In the genomic region with DNA sequence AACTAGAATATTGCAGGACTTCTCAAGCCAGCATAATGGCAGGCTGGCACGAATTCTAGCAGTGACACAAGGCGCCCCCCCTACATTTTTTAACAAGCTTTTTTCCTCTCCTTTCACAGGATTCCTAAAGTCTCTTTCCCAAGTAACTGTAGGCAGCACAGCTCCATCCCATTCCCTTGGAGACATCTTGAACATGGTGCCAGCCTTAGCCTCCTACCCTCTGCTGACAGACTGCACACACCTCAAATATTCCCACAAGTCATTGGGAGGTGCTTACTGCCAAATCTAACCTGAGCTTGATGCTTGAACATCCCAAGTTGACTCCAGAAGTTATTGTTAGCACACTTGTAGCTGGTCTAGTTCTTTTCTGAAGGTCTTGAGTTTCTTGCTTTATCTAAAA, we compare ENCODE assay signal across 14 mouse cellular contexts. TPM values are rescaled to one million over a fixed set of nuclear protein-coding genes. Genes with fewer than 3 reads are reported as not detected.
DNase-seq lines count a peak whose midpoint lies in the region; ATAC-seq and TF ChIP-seq lines count a peak whose summit lies in the region.
"Had no signal": no experiment of that assay in that cellular context is flagged by ENCODE, and none has a peak within 500 bp of the region (broad histone marks: within the 10 kb centered on the region; RNA-seq: fewer than 3 reads in every experiment).

No protein-coding gene starts in this region.

- peaks cover 62% of the 10 kb centered on the region for H3K36me3 ChIP-seq in hindbrain, embryonic 14.5 days (replicated peaks; ENCODE audit: control insufficient read depth, insufficient read depth)
- peaks cover 42% of the 10 kb centered on the region for H3K36me3 ChIP-seq in hindbrain, embryonic 13.5 days
- peaks cover 40% of the 10 kb centered on the region for H3K36me3 ChIP-seq in C2C12 (ENCODE audit: control insufficient read depth, insufficient read depth)
- peaks cover 35% of the 10 kb centered on the region for H3K36me3 ChIP-seq in G1E (replicated peaks)
- H3K36me3 ChIP-seq in liver, embryonic 13.5 days, result peaks cover 39% of the 10 kb centered on the region
- peaks cover 14% of the 10 kb centered on the region for H3K36me3 ChIP-seq in intestine, embryonic 15.5 days
- H3K36me3 ChIP-seq in hindbrain, embryonic 10.5 days, result peaks cover 59% of the 10 kb centered on the region

- peaks cover 47% of the 10 kb centered on the region for H3K79me2 ChIP-seq in C2C12 (ENCODE audit: control insufficient read depth, insufficient read depth)

- no peak overlapping the region for H3K4me2 ChIP-seq in hindbrain, embryonic 14.5 days (replicated peaks)
- H3K4me2 ChIP-seq in hindbrain, embryonic 13.5 days, result no peak overlapping the region
- peak overlapping the region; percentile 79 for H3K4me2 ChIP-seq in liver, embryonic 13.5 days
- no peak overlapping the region for H3K4me2 ChIP-seq in intestine, embryonic 15.5 days (replicated peaks)
- H3K4me2 ChIP-seq: neural tube, embryonic 15.5 days had no signal

- no peaks in the 10 kb centered on the region for H3K27me3 ChIP-seq in hindbrain, embryonic 14.5 days (ENCODE audit: control insufficient read depth, insufficient read depth, low read length)
- no peaks in the 10 kb centered on the region for H3K27me3 ChIP-seq in hindbrain, embryonic 13.5 days
- H3K27me3 ChIP-seq in C2C12 (ENCODE audit: control insufficient read depth, insufficient read depth, insufficient read length), result no peaks in the 10 kb centered on the region
- H3K27me3 ChIP-seq in G1E (ENCODE audit: insufficient read depth, low read length), result no peaks in the 10 kb centered on the region
- no peaks in the 10 kb centered on the region for H3K27me3 ChIP-seq in liver, embryonic 13.5 days
- no peaks in the 10 kb centered on the region for H3K27me3 ChIP-seq in intestine, embryonic 15.5 days (replicated peaks)
- no peaks in the 10 kb centered on the region for H3K27me3 ChIP-seq in hindbrain, embryonic 10.5 days (ENCODE audit: insufficient read depth, poor library complexity, severe bottlenecking)
- H3K27me3 ChIP-seq: embryonic facial prominence, embryonic 12.5 days; neural tube, embryonic 15.5 days had no signal

- 49% methylated on average over 2 of the region's 2 CpGs for WGBS in hindbrain, embryonic 14.5 days
- WGBS in hindbrain, embryonic 13.5 days, result 41% methylated on average over 2 of the region's 2 CpGs
- 37% methylated on average over 2 of the region's 2 CpGs for WGBS in liver, embryonic 13.5 days (ENCODE audit: insufficient replicate concordance)
- 50% methylated on average over 2 of the region's 2 CpGs for WGBS in intestine, embryonic 15.5 days
- 50% methylated on average over 2 of the region's 2 CpGs for WGBS in hindbrain, embryonic 10.5 days

- no peaks in the 10 kb centered on the region for H3K9me3 ChIP-seq in hindbrain, embryonic 14.5 days (ENCODE audit: control insufficient read depth, low read length)
- no peaks in the 10 kb centered on the region for H3K9me3 ChIP-seq in hindbrain, embryonic 13.5 days
- H3K9me3 ChIP-seq in G1E (replicated peaks), result no peaks in the 10 kb centered on the region
- no peaks in the 10 kb centered on the region for H3K9me3 ChIP-seq in liver, embryonic 13.5 days (replicated peaks)
- H3K9me3 ChIP-seq in intestine, embryonic 15.5 days, result no peaks in the 10 kb centered on the region
- H3K9me3 ChIP-seq in hindbrain, embryonic 10.5 days, result no peaks in the 10 kb centered on the region
- H3K9me3 ChIP-seq: embryonic facial prominence, embryonic 12.5 days; neural tube, embryonic 15.5 days had no signal

- no peak overlapping the region for H3K27ac ChIP-seq in hindbrain, embryonic 14.5 days
- no peak overlapping the region for H3K27ac ChIP-seq in hindbrain, embryonic 13.5 days
- H3K27ac ChIP-seq in liver, embryonic 13.5 days, result peak overlapping the region; percentile 88
- no peak overlapping the region for H3K27ac ChIP-seq in intestine, embryonic 15.5 days
- no peak overlapping the region for H3K27ac ChIP-seq in hindbrain, embryonic 10.5 days
- H3K27ac ChIP-seq: embryonic facial prominence, embryonic 12.5 days; macrophage; neural tube, embryonic 15.5 days had no signal

- peak overlapping the region; percentile 24 for H3K9ac ChIP-seq in hindbrain, embryonic 14.5 days
- H3K9ac ChIP-seq in hindbrain, embryonic 13.5 days, result no peak overlapping the region
- H3K9ac ChIP-seq in liver, embryonic 13.5 days, result peak overlapping the region; percentile 96
- H3K9ac ChIP-seq in intestine, embryonic 15.5 days, result no peak overlapping the region
- H3K9ac ChIP-seq: embryonic facial prominence, embryonic 12.5 days; neural tube, embryonic 15.5 days had no signal

- no peak for TF ChIP-seq CTCF in C2C12 (IDR thresholded peaks at IDR 0.05; ENCODE audit: control insufficient read depth, insufficient read depth, insufficient read length)
- no peak for TF ChIP-seq CTCF in G1E (IDR thresholded peaks at IDR 0.05; ENCODE audit: low read depth, low read length)

- no peak for ATAC-seq in hindbrain, embryonic 14.5 days (ENCODE audit: low FRiP score)
- ATAC-seq in hindbrain, embryonic 13.5 days (ENCODE audit: low FRiP score), result no peak
- ATAC-seq in G1E (ENCODE audit: extremely low read depth, insufficient number of reproducible peaks, low FRiP score, poor library complexity, severe bottlenecking), result no peak
- ATAC-seq in liver, embryonic 13.5 days (ENCODE audit: low read depth), result no peak
- ATAC-seq in intestine, embryonic 15.5 days, result no peak

- no peak overlapping the region for H3K4me3 ChIP-seq in hindbrain, embryonic 14.5 days (replicated peaks; ENCODE audit: low read length)
- H3K4me3 ChIP-seq in hindbrain, embryonic 13.5 days, result no peak overlapping the region
- H3K4me3 ChIP-seq in C2C12 (ENCODE audit: insufficient read depth, poor library complexity, severe bottlenecking) (peak overlapping the region; percentile 89), G1E (ENCODE audit: low read depth, low read length) (peak overlapping the region; percentile 47; the same call in 1 of the 2 replicates)
- peak overlapping the region; percentile 96 for H3K4me3 ChIP-seq in liver, embryonic 13.5 days (replicated peaks)
- H3K4me3 ChIP-seq in intestine, embryonic 15.5 days (replicated peaks), result no peak overlapping the region
- no peak overlapping the region for H3K4me3 ChIP-seq in hindbrain, embryonic 10.5 days
- H3K4me3 ChIP-seq: embryonic facial prominence, embryonic 12.5 days; neural tube, embryonic 15.5 days had no signal

- H3K79me3 ChIP-seq in C2C12 (ENCODE audit: low read depth), result peaks cover 30% of the 10 kb centered on the region

- H3ac ChIP-seq in C2C12 (ENCODE audit: control insufficient read depth, insufficient read length, low read depth), result peak overlapping the region; percentile 65

- no peak for DNase-seq in hindbrain, embryonic 14.5 days (ENCODE audit: low spot score)
- no peak for DNase-seq in G1E (ENCODE audit: low spot score)
- DNase-seq in liver, embryonic 13.5 days, result no peak
- no peak for DNase-seq in hindbrain, embryonic 10.5 days (ENCODE audit: low spot score)
- DNase-seq: adrenal gland, adult 2 months; cerebellum, postnatal 10 days; heart, postnatal 10 days; kidney, postnatal 14 days had no signal

- peaks cover 17% of the 10 kb centered on the region for H3K4me1 ChIP-seq in hindbrain, embryonic 14.5 days (replicated peaks; ENCODE audit: control insufficient read depth, insufficient read depth, low read length)
- peaks cover 32% of the 10 kb centered on the region for H3K4me1 ChIP-seq in hindbrain, embryonic 13.5 days (replicated peaks)
- peaks cover 36% of the 10 kb centered on the region for H3K4me1 ChIP-seq in G1E (ENCODE audit: insufficient read depth, low read depth, low read length)
- peaks cover 73% of the 10 kb centered on the region for H3K4me1 ChIP-seq in liver, embryonic 13.5 days (replicated peaks)
- H3K4me1 ChIP-seq in intestine, embryonic 15.5 days (replicated peaks), result peaks cover 11% of the 10 kb centered on the region; the same call in 1 of the 2 replicates
- peaks cover 25% of the 10 kb centered on the region for H3K4me1 ChIP-seq in hindbrain, embryonic 10.5 days (replicated peaks)

TF ChIP-seq in C2C12, 6 proteins besides CTCF, POLR2A, EP300 and RAD21:
- no peak for TF ChIP-seq FOSL1 (IDR thresholded peaks at IDR 0.05; ENCODE audit: insufficient read depth, low read length, poor library complexity, severe bottlenecking)
- TF ChIP-seq MAX (IDR thresholded peaks at IDR 0.05), result no peak
- TF ChIP-seq USF1 (IDR thresholded peaks at IDR 0.05; ENCODE audit: low read depth), result no peak
- no peak for TF ChIP-seq MYOG (IDR thresholded peaks at IDR 0.05; ENCODE audit: control insufficient read depth, extremely low read depth, insufficient read length)
- TF ChIP-seq MYOD1 (IDR thresholded peaks at IDR 0.05; ENCODE audit: control insufficient read depth, insufficient read length, low read depth), result no peak
- no peak for TF ChIP-seq CEBPB (IDR thresholded peaks at IDR 0.05; ENCODE audit: low read depth)

RNA-seq across cellular contexts. Expression of a gene that starts 3.0 kb away (rescaled TPM):
- 114 and 132 TPM in 2 replicates for polyA plus RNA-seq in hindbrain, embryonic 14.5 days (2014; fragmentation: Nextera tagmentation; extraction: Ambion mirVana)
- 110 and 124 TPM in 2 replicates for polyA plus RNA-seq in hindbrain, embryonic 13.5 days (2015; fragmentation: Nextera tagmentation; extraction: Ambion mirVana)
- 6,760 TPM for polyA plus RNA-seq in C2C12 (2012; fragmentation: generic; extraction: Trizol)
- total RNA-seq in G1E (2014; fragmentation: Nextera tagmentation), result 1,930 and 2,036 TPM in 2 replicates
- 1,882 and 2,182 TPM in 2 replicates for total RNA-seq in G1E (2017)
- polyA plus RNA-seq in G1E (2012), result 1,152 and 1,558 TPM in 2 replicates
- 206 and 209 TPM in 2 replicates for polyA plus RNA-seq in liver, embryonic 13.5 days (2015; fragmentation: Nextera tagmentation; extraction: Ambion mirVana)
- 195 and 208 TPM in 2 replicates for polyA plus RNA-seq in intestine, embryonic 15.5 days (2015; fragmentation: Nextera tagmentation; extraction: Ambion mirVana)
- polyA plus RNA-seq in hindbrain, embryonic 10.5 days (2016; fragmentation: Nextera tagmentation; extraction: Ambion mirVana), result 124 and 145 TPM in 2 replicates

RNA-seq across cellular contexts. Expression of a gene that starts 12.7 kb away (rescaled TPM):
- polyA plus RNA-seq in hindbrain, embryonic 14.5 days (2014; fragmentation: Nextera tagmentation; extraction: Ambion mirVana), result 22.6 and 25.5 TPM in 2 replicates
- 22.0 and 22.2 TPM in 2 replicates for polyA plus RNA-seq in hindbrain, embryonic 13.5 days (2015; fragmentation: Nextera tagmentation; extraction: Ambion mirVana)
- polyA plus RNA-seq in C2C12 (2012; fragmentation: generic; extraction: Trizol) (7.3 TPM), G1E (2012) (not detected in 2 replicates)
- total RNA-seq in G1E (2014; fragmentation: Nextera tagmentation) (not detected in 2 replicates), G1E (2017) (not detected in 2 replicates)
- polyA plus RNA-seq in liver, embryonic 13.5 days (2015; fragmentation: Nextera tagmentation; extraction: Ambion mirVana), result 2.1 and 2.9 TPM in 2 replicates
- polyA plus RNA-seq in intestine, embryonic 15.5 days (2015; fragmentation: Nextera tagmentation; extraction: Ambion mirVana), result 15.8 and 17.0 TPM in 2 replicates
- 11.4 and 12.9 TPM in 2 replicates for polyA plus RNA-seq in hindbrain, embryonic 10.5 days (2016; fragmentation: Nextera tagmentation; extraction: Ambion mirVana)

Comparison
In these comparisons a context has a peak if more than half of its experiments do, and no peak if none do; other contexts are left out.
1. H3K9ac ChIP-seq: peak in hindbrain, embryonic 14.5 days (single experiment) and liver, embryonic 13.5 days (single experiment); none in hindbrain, embryonic 13.5 days (single experiment) and intestine, embryonic 15.5 days (single experiment).
2. H3K4me3 ChIP-seq: peak in C2C12 (single experiment), G1E (single experiment) and liver, embryonic 13.5 days (single experiment); none in hindbrain, embryonic 14.5 days (single experiment), hindbrain, embryonic 13.5 days (single experiment), intestine, embryonic 15.5 days (single experiment) and hindbrain, embryonic 10.5 days (single experiment).